Mouse (Mus musculus) stomach, embryonic 14.5 days (tissue): ENCODE data around the gene C330021F23Rik. TPM values are rescaled to one million over a fixed set of nuclear protein-coding genes. Genes with fewer than 3 reads are reported as not detected.

Experiments
- ATAC-seq: fragments of 200-750 bp; cut with Nextera tagmentation; 2 replicates; pipeline ENCODE4 v1.8.0; 2017; ENCODE audit warnings: low read depth, moderate TSS enrichment; ENCODE audit not compliant: insufficient number of reproducible peaks, insufficient read depth, low FRiP score
- H3K27ac ChIP-seq: fragments of 300-500 bp; sonication (generic); 2 replicates; pipeline ENCODE4 v1.5.1; 2014; ENCODE audit warnings: mild to moderate bottlenecking, low read length, moderate library complexity, mixed read lengths
- H3K27me3 ChIP-seq: fragments of 300-500 bp; sonication (generic); 2 replicates; pipeline ENCODE4 v1.6.1; 2014; ENCODE audit warnings: low read length, control low read depth, mixed read lengths; ENCODE audit not compliant: control insufficient read depth, insufficient read depth
- H3K36me3 ChIP-seq: fragments of 300-500 bp; sonication (generic); 2 replicates; pipeline ENCODE4 v1.6.1; 2014; ENCODE audit warnings: mild to moderate bottlenecking, control low read depth, low read length, moderate library complexity, mixed read lengths; ENCODE audit not compliant: control insufficient read depth, insufficient read depth
- H3K4me1 ChIP-seq: fragments of 300-500 bp; sonication (generic); 2 replicates; pipeline ENCODE4 v1.6.1; 2014; ENCODE audit warnings: low read length, control low read depth, mixed read lengths; ENCODE audit not compliant: control insufficient read depth, insufficient read depth
- H3K4me2 ChIP-seq: fragments of 300-500 bp; sonication (generic); replicated peaks from 2 replicates; pipeline ENCODE4 v1.6.1; 2014; ENCODE audit warnings: low read depth, low read length, control low read depth
- H3K4me3 ChIP-seq: fragments of 300-500 bp; sonication (generic); 2 replicates; pipeline ENCODE4 v1.5.1; 2014; ENCODE audit warnings: low read depth, low read length, control low read depth
- H3K9ac ChIP-seq: fragments of 300-500 bp; sonication (generic); replicated peaks from 2 replicates; pipeline ENCODE4 v1.6.1; 2014; ENCODE audit warnings: low read depth, mild to moderate bottlenecking, control low read depth, low read length, moderate library complexity, mixed read lengths
- H3K9me3 ChIP-seq: fragments of 300-500 bp; sonication (generic); 2 replicates; pipeline ENCODE4 v1.6.1; 2016; ENCODE audit warnings: low read depth, low read length, control low read depth; ENCODE audit not compliant: control insufficient read depth
- WGBS: fragments of 180-500 bp; shearing (Covaris S2); extraction: QIAGEN DNeasy Blood & Tissue Kit; methylation state at CpG from one replicate; pipeline ENCODE4 v1.1.7; 2014; 5-methylcytosine and 5-hydroxymethylcytosine counted together
- polyA plus RNA-seq: library from polyadenylated mRNA; unstranded; fragments of >200 nt; fragmentation: Nextera tagmentation; extraction: Ambion mirVana; gene quantifications from 2 replicates; pipeline ENCODE4 v1.2.1, GENCODE M21; 2014

C330021F23Rik gene
- polyA plus RNA-seq, 1 experiment from 2014 or later = 1.2 TPM

GRCm38 (mm10) chr8:3598054-3598453, 30.3 kb downstream of the C330021F23Rik start:
- no peak for ATAC-seq
- no peak overlapping the region for H3K27ac ChIP-seq
- H3K4me3 ChIP-seq = no peak overlapping the region
- no peak overlapping the region for H3K4me2 ChIP-seq
- no peaks in the 10 kb centered on the region for H3K27me3 ChIP-seq
- H3K36me3 ChIP-seq = peaks cover 3% of the 10 kb centered on the region; the same call in 1 of the 2 replicates
- H3K4me1 ChIP-seq = no peaks in the 10 kb centered on the region
- H3K9ac ChIP-seq = no peak overlapping the region
- H3K9me3 ChIP-seq = no peaks in the 10 kb centered on the region
- 62% methylated on average over 3 of the region's 3 CpGs for WGBS

GRCm38 (mm10) chr8:3599219-3599618, 31.4 kb downstream of the C330021F23Rik start:
- 73% methylated on average over 1 of the region's 1 CpGs for WGBS
- Histone ChIP-seq H3K9ac (no peak overlapping the region), H3K9me3 (no peaks in the 10 kb centered on the region)

GRCm38 (mm10) chr8:3600401-3600800, 32.6 kb downstream of the C330021F23Rik start:
- ATAC-seq = no peak
- no peak overlapping the region for H3K4me2 ChIP-seq
- peaks cover 3% of the 10 kb centered on the region; the same call in 1 of the 2 replicates for H3K36me3 ChIP-seq
- no peak overlapping the region for H3K9ac ChIP-seq
- no peaks in the 10 kb centered on the region for H3K9me3 ChIP-seq
- H3K4me1 ChIP-seq = no peaks in the 10 kb centered on the region
- 90% methylated on average over 6 of the region's 6 CpGs for WGBS
- no peak overlapping the region for H3K27ac ChIP-seq
- no peak overlapping the region for H3K4me3 ChIP-seq
- H3K27me3 ChIP-seq = no peaks in the 10 kb centered on the region

More at GRCm38 (mm10) chr8:3599219-3599618, 31.4 kb downstream of the C330021F23Rik start:
- no peak overlapping the region for H3K27ac ChIP-seq
- no peaks in the 10 kb centered on the region for H3K4me1 ChIP-seq
- peaks cover 3% of the 10 kb centered on the region; the same call in 1 of the 2 replicates for H3K36me3 ChIP-seq
- no peak overlapping the region for H3K4me3 ChIP-seq
- ATAC-seq = no peak
- H3K27me3 ChIP-seq = no peaks in the 10 kb centered on the region
- H3K4me2 ChIP-seq = no peak overlapping the region

GRCm38 (mm10) chr8:3603439-3603838, 35.6 kb downstream of the C330021F23Rik start:
- Histone ChIP-seq H3K36me3 (peaks cover 7% of the 10 kb centered on the region; the same call in 1 of the 2 replicates), H3K27me3 (no peaks in the 10 kb centered on the region), H3K9ac (no peak overlapping the region), H3K4me2 (no peak overlapping the region), H3K4me1 (no peaks in the 10 kb centered on the region), H3K9me3 (no peaks in the 10 kb centered on the region), H3K27ac (no peak overlapping the region), H3K4me3 (no peak overlapping the region)
- 77% methylated on average over 13 of the region's 13 CpGs for WGBS
- ATAC-seq = no peak

GRCm38 (mm10) chr8:3606593-3606992, 38.8 kb downstream of the C330021F23Rik start:
- H3K27ac ChIP-seq = no peak overlapping the region
- WGBS = 73% methylated on average over 16 of the region's 16 CpGs

GRCm38 (mm10) chr8:3607822-3608221, 40.0 kb downstream of the C330021F23Rik start:
- Histone ChIP-seq H3K9ac (no peak overlapping the region), H3K27me3 (no peaks in the 10 kb centered on the region), H3K4me1 (no peaks in the 10 kb centered on the region), H3K4me3 (no peak overlapping the region), H3K4me2 (no peak overlapping the region), H3K9me3 (no peaks in the 10 kb centered on the region), H3K27ac (no peak overlapping the region), H3K36me3 (peaks cover 36% of the 10 kb centered on the region)
- ATAC-seq = no peak
- WGBS = 88% methylated on average over 7 of the region's 7 CpGs

More at GRCm38 (mm10) chr8:3606593-3606992, 38.8 kb downstream of the C330021F23Rik start:
- Histone ChIP-seq H3K4me3 (no peak overlapping the region), H3K36me3 (peaks cover 27% of the 10 kb centered on the region), H3K27me3 (no peaks in the 10 kb centered on the region), H3K9me3 (no peaks in the 10 kb centered on the region), H3K9ac (no peak overlapping the region), H3K4me2 (no peak overlapping the region), H3K4me1 (no peaks in the 10 kb centered on the region)
- ATAC-seq = no peak

GRCm38 (mm10) chr8:3609046-3609815, 41.4 kb downstream of the C330021F23Rik start:
- no peaks in the 10 kb centered on the region for H3K27me3 ChIP-seq
- no peak overlapping the region for H3K4me2 ChIP-seq
- H3K9ac ChIP-seq = no peak overlapping the region
- H3K4me1 ChIP-seq = no peaks in the 10 kb centered on the region
- no peak overlapping the region for H3K27ac ChIP-seq
- H3K9me3 ChIP-seq = no peaks in the 10 kb centered on the region
- ATAC-seq = no peak
- H3K4me3 ChIP-seq = no peak overlapping the region
- H3K36me3 ChIP-seq = peaks cover 50% of the 10 kb centered on the region
- WGBS = 85% methylated on average over 12 of the region's 12 CpGs

GRCm38 (mm10) chr8:3609816-3610150, 42.0 kb downstream of the C330021F23Rik start:
- ATAC-seq = no peak
- peaks cover 55% of the 10 kb centered on the region for H3K36me3 ChIP-seq
- H3K27me3 ChIP-seq = no peaks in the 10 kb centered on the region
- WGBS = 72% methylated on average over 6 of the region's 6 CpGs
- no peaks in the 10 kb centered on the region for H3K4me1 ChIP-seq
- no peak overlapping the region for H3K27ac ChIP-seq
- H3K9me3 ChIP-seq = no peaks in the 10 kb centered on the region
- H3K4me3 ChIP-seq = no peak overlapping the region
- no peak overlapping the region for H3K9ac ChIP-seq
- no peak overlapping the region for H3K4me2 ChIP-seq
